Mouse (Mus musculus): ENCODE measurements at regions not wholly inside any gene's neighbourhood (a gene's known extent, or its start where the extent isn't known, plus 50 kb on each side); places are given as distances from the start of the nearest gene placed in this dataset.

DNA sequence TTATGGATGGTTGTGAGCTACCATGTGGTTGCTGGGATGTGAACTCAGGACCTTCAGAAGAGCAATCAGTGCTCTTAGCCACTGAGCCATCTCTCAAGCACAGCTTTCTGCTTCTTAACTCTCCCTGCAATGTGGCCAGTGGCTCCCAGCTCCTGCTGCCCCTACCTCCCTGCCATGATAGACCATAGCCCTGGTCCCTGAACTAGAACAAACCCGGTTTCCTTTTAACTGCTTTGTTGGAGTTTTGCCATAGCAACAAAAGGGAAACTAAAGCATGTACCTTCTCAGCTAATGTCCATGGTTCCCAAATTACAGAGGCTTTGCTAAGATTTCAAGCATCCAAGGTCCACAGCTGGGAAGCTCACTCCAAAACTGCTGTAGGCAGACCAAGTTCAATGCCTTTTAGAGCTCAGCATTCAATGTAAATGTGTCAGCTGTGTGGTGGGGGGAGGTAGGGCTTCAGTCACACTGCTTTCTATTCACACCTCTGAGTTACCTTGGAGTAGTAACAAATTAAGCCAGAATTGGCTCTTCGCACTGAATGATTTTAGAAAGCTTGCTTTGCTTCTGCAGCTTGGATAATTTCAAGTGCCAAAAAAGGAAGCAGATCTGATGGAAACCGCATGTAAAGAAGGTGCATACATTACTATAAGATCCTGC lies 54.0 kb upstream of the Usp24 start:
- TF ChIP-seq GATA1 (IDR thresholded peaks at IDR 0.05; ENCODE audit: low read length) = no peak

GRCm38 (mm10) chr4:106262751-106263725 lies 53.0 kb upstream of the Usp24 start:
- no peak for TF ChIP-seq GATA1 (IDR thresholded peaks at IDR 0.05; ENCODE audit: low read length)

All from G1E-ER4 (cell line).